In genomic region chr5:34232481-34233220, GRCm38 (mm10) we compare ENCODE assay signal across 21 mouse cellular contexts. TPM values are rescaled to one million over a fixed set of nuclear protein-coding genes. Genes with fewer than 3 reads are reported as not detected.
A peak's percentile ranks its signal among the peaks of the same experiment; 100 is the strongest.
DNase-seq lines count a peak whose midpoint lies in the region; ATAC-seq lines count a peak whose summit lies in the region.
"Had no signal": no experiment of that assay in that cellular context is flagged by ENCODE, and none has a peak within 500 bp of the region (broad histone marks: within the 10 kb centered on the region; RNA-seq: fewer than 3 reads in every experiment).

No protein-coding gene starts in this region.

- H3K4me2 ChIP-seq in midbrain, embryonic 15.5 days = no peak overlapping the region
- H3K4me2 ChIP-seq: embryonic facial prominence, embryonic 12.5 days; liver, embryonic 15.5 days; neural tube, embryonic 12.5 days had no signal

- H3K9ac ChIP-seq in midbrain, embryonic 15.5 days = no peak overlapping the region
- H3K9ac ChIP-seq: embryonic facial prominence, embryonic 12.5 days; liver, embryonic 15.5 days; neural tube, embryonic 12.5 days had no signal

- no peaks in the 10 kb centered on the region for H3K27me3 ChIP-seq in midbrain, embryonic 15.5 days (replicated peaks)
- H3K27me3 ChIP-seq: embryonic facial prominence, embryonic 12.5 days; liver, embryonic 15.5 days; neural tube, embryonic 12.5 days had no signal

- 35% methylated on average over 8 of the region's 8 CpGs for WGBS in macrophage (ENCODE audit: missing documents)
- WGBS in midbrain, embryonic 15.5 days = 79% methylated on average over 8 of the region's 8 CpGs

- no peaks in the 10 kb centered on the region; the same call in 1 of the 2 replicates for H3K79me2 ChIP-seq in macrophage (ENCODE audit: inconsistent target)

- peak; percentile 24 for DNase-seq in CD4-positive, CD25-positive, alpha-beta regulatory T cell, adult 2 months (ENCODE audit: low read depth, low spot score)
- DNase-seq in lung, postnatal 36 days = peak; percentile 34
- DNase-seq in lung, postnatal 4 days = no peak
- DNase-seq in thymus, postnatal 10 days (ENCODE audit: low spot score in 2 of 2) = peak; percentile 62 to 66
- no peak for DNase-seq in layer of hippocampus, adult 9-11 months
- DNase-seq: adrenal gland, postnatal 36 days; kidney, postnatal 10 days; layer of hippocampus, postnatal 36 days; lung, postnatal 14 days; spleen, adult 18-20 months had no signal

- no peak for ATAC-seq in CD4-positive, CD25-positive, alpha-beta regulatory T cell, adult 4 months
- no peak for ATAC-seq in midbrain, embryonic 15.5 days (replicated peaks)
- ATAC-seq: midbrain, embryonic 16.5 days had no signal

- H3K4me3 ChIP-seq in macrophage (ENCODE audit: inconsistent target) = no peak overlapping the region
- no peak overlapping the region for H3K4me3 ChIP-seq in midbrain, embryonic 15.5 days
- H3K4me3 ChIP-seq: embryonic facial prominence, embryonic 12.5 days; liver, embryonic 15.5 days; neural tube, embryonic 12.5 days had no signal

- H3K4me1 ChIP-seq in midbrain, embryonic 15.5 days = no peaks in the 10 kb centered on the region
- H3K4me1 ChIP-seq: embryonic facial prominence, embryonic 12.5 days; liver, embryonic 15.5 days; neural tube, embryonic 12.5 days had no signal

- no peaks in the 10 kb centered on the region for H3K9me3 ChIP-seq in midbrain, embryonic 15.5 days
- H3K9me3 ChIP-seq: embryonic facial prominence, embryonic 12.5 days; G1E; liver, embryonic 15.5 days; neural tube, embryonic 12.5 days had no signal

- H3K36me3 ChIP-seq in macrophage (ENCODE audit: inconsistent target) = no peaks in the 10 kb centered on the region
- no peaks in the 10 kb centered on the region for H3K36me3 ChIP-seq in midbrain, embryonic 15.5 days (replicated peaks)
- H3K36me3 ChIP-seq: embryonic facial prominence, embryonic 12.5 days; G1E; liver, embryonic 15.5 days; neural tube, embryonic 12.5 days had no signal

- H3K27ac ChIP-seq in macrophage = peak overlapping the region; percentile 73
- H3K27ac ChIP-seq in midbrain, embryonic 15.5 days = no peak overlapping the region
- H3K27ac ChIP-seq: embryonic facial prominence, embryonic 12.5 days; liver, embryonic 15.5 days; neural tube, embryonic 12.5 days had no signal

RNA-seq across cellular contexts. Expression of gene Mxd4, which starts 45.1 kb away (rescaled TPM):
- polyA plus RNA-seq in CD4-positive, CD25-positive, alpha-beta regulatory T cell, adult 4 months (2017; shearing (Covaris generic)) = 100 to 1,000 TPM; 128 to 166 TPM
- total RNA-seq in macrophage (2018; cell fraction: chromatin; rRNA removed) = 10 to 100 TPM in 15 of 26 experiments, 1 to 10 TPM in 11; 2.4 to 76.8 (median 12.6) TPM
- 10 to 100 TPM in 25 of 26 experiments, 1 to 10 TPM in 1; 7.0 to 65.5 (median 17.4) TPM for total RNA-seq in macrophage (2018; cell fraction: cytosol; rRNA removed)
- 10 to 100 TPM in 16 of 26 experiments, 1 to 10 TPM in 10; 5.2 to 65.4 (median 12.5) TPM for total RNA-seq in macrophage (2018; cell fraction: nucleus; rRNA removed)
- 14.0 to 47.5 TPM (median 34.3 TPM) in 3 replicates for polyA plus RNA-seq in macrophage (2018)
- polyA plus RNA-seq in midbrain, embryonic 15.5 days (2015; fragmentation: Nextera tagmentation; extraction: Ambion mirVana) = 35.0 and 38.1 TPM in 2 replicates

RNA-seq across cellular contexts. Expression of gene Zfyve28, which starts 55.6 kb away (rescaled TPM):
- 1 to 10 TPM; 4.4 to 4.5 TPM for polyA plus RNA-seq in CD4-positive, CD25-positive, alpha-beta regulatory T cell, adult 4 months (2017; shearing (Covaris generic))
- 10 to 100 TPM in 12 of 26 experiments, 1 to 10 TPM in 13, under 1 TPM in 1; 0.49 to 89.2 (median 7.3) TPM for total RNA-seq in macrophage (2018; cell fraction: chromatin; rRNA removed)
- 1 to 10 TPM in 16 of 26 experiments, under 1 TPM in 10; 0.56 to 9.1 (median 1.9) TPM for total RNA-seq in macrophage (2018; cell fraction: cytosol; rRNA removed)
- 10 to 100 TPM in 9 of 26 experiments, 1 to 10 TPM in 12, under 1 TPM in 5; 0.23 to 35.5 (median 2.8) TPM for total RNA-seq in macrophage (2018; cell fraction: nucleus; rRNA removed)
- polyA plus RNA-seq in macrophage (2018) = 3.7 to 7.8 TPM (median 6.6 TPM) in 3 replicates
- polyA plus RNA-seq in midbrain, embryonic 15.5 days (2015; fragmentation: Nextera tagmentation; extraction: Ambion mirVana) = 4.7 and 6.1 TPM in 2 replicates
- polyA plus RNA-seq: G1E had no signal

RNA-seq across cellular contexts. Expression of gene Cfap99, which starts 55.7 kb away (rescaled TPM):
- not detected for polyA plus RNA-seq in CD4-positive, CD25-positive, alpha-beta regulatory T cell, adult 4 months (2017; shearing (Covaris generic))
- total RNA-seq in macrophage (2018; cell fraction: chromatin; rRNA removed) = not detected
- not detected for total RNA-seq in macrophage (2018; cell fraction: cytosol; rRNA removed)
- not detected for total RNA-seq in macrophage (2018; cell fraction: nucleus; rRNA removed)
- not detected in 3 replicates for polyA plus RNA-seq in macrophage (2018)
- polyA plus RNA-seq in midbrain, embryonic 15.5 days (2015; fragmentation: Nextera tagmentation; extraction: Ambion mirVana) = 0.10 and 0.28 TPM in 2 replicates
- total RNA-seq: adrenal gland, postnatal 36 days; G1E; heart, postnatal 25 days had no signal
- polyA plus RNA-seq: embryonic facial prominence, embryonic 12.5 days; G1E; intestine, embryonic 14.5 days; limb, embryonic 11.5 days; liver, embryonic 15.5 days; neural tube, embryonic 12.5 days had no signal

Comparison
In these comparisons a context has a peak if more than half of its experiments do, and no peak if none do; other contexts are left out.
1. DNase-seq: peak in CD4-positive, CD25-positive, alpha-beta regulatory T cell, adult 2 months (single experiment), lung, postnatal 36 days (single experiment) and thymus, postnatal 10 days (2 of 2); none in lung, postnatal 4 days (0 of 2) and layer of hippocampus, adult 9-11 months (single experiment).